Mouse (Mus musculus): ENCODE results near the gene Dnajc24. TPM values are rescaled to one million over a fixed set of nuclear protein-coding genes. Genes with fewer than 3 reads are reported as not detected.

Gene Dnajc24
- polyA plus RNA-seq, 1 experiment, result 5.1 TPM

DNA sequence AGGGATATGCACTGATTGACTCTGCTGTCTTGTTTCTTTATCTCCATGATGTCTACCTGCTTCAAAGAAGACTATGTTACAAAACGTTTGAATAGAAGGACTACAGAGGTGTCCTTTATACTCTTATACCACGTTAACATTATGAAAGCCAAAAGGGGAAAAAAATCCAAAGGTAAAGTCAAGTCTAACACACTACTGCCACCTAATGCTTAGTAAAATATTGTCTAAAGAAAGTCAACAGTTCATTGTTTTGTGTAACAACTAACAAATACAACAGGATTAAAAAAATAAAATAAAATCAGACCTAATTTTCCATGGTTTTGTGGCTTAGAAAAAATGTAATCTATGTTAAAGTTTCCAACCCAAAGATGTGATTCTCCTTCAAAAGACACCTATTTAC, 15.3 kb downstream of the Dnajc24 start:
- TF ChIP-seq POLR2A (IDR thresholded peaks at IDR 0.05; ENCODE audit: low read depth, low read length), result no peak
- TF ChIP-seq CTCF (IDR thresholded peaks at IDR 0.05; ENCODE audit: extremely low read depth, insufficient read length, insufficient replicate concordance, low read depth, low read length), result no peak
- H3K27ac ChIP-seq (ENCODE audit: insufficient read depth, low read depth, low read length), result no peak overlapping the region
- no peaks in the 10 kb centered on the region for H3K4me1 ChIP-seq (ENCODE audit: control insufficient read depth, insufficient read depth, insufficient read length, low read length)
- 20% methylated on average over 2 of the region's 2 CpGs for WGBS
- no peaks in the 10 kb centered on the region for H3K27me3 ChIP-seq (ENCODE audit: control insufficient read depth, insufficient read depth, low read length)
- no peaks in the 10 kb centered on the region for H3K36me3 ChIP-seq (ENCODE audit: control insufficient read depth, insufficient read depth, low read length)
- no peak overlapping the region for H3K4me3 ChIP-seq (ENCODE audit: low read depth, low read length)

DNA sequence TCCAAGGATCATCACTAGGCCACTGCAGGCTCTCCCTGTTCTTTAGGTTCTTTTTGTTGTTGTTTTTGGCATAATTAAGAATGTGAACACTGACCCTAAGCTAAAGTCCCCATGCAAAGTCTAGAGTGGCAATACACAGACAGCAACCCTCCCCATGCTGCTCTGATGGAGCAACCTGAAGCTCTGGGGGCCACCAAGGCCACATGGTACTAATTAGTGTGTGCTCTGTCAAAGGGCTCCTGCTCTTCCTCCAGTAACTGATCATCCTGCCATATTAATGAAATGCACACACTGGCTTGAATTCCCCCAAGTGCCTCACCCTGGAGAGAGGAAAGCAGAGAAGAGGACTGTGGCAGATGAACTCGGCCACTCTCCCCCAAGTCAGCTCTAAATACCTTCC, 16.2 kb downstream of the Dnajc24 start:
- H3K4me1 ChIP-seq (ENCODE audit: control insufficient read depth, insufficient read depth, insufficient read length, low read length), result no peaks in the 10 kb centered on the region
- H3K4me3 ChIP-seq (ENCODE audit: low read depth, low read length), result no peak overlapping the region
- H3K27ac ChIP-seq (ENCODE audit: insufficient read depth, low read depth, low read length), result no peak overlapping the region
- TF ChIP-seq POLR2A (IDR thresholded peaks at IDR 0.05; ENCODE audit: low read depth, low read length) (no peak), CTCF (IDR thresholded peaks at IDR 0.05; ENCODE audit: extremely low read depth, insufficient read length, insufficient replicate concordance, low read depth, low read length) (no peak)
- WGBS, result 88% methylated on average over 1 of the region's 1 CpGs
- H3K27me3 ChIP-seq (ENCODE audit: control insufficient read depth, insufficient read depth, low read length), result no peaks in the 10 kb centered on the region
- H3K36me3 ChIP-seq (ENCODE audit: control insufficient read depth, insufficient read depth, low read length), result no peaks in the 10 kb centered on the region

DNA sequence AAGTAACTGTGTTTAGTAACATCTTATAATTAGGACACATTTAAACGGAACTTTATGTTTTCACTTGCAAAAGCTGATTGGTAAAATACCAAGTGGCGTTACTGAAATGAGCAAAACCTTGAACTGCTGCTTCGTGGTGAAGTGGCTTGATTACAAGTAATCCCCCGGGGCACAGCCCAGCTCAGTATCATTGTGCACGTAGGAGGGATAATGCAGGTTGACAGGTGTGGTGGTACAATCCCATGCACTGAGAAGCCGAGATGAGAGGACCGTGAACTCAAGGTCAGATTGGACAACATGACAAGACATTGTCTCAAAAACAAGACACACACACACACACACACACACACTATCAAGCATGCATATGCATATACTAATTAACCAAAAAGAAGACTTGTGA, 18.1 kb downstream of the Dnajc24 start:
- H3K36me3 ChIP-seq (ENCODE audit: control insufficient read depth, insufficient read depth, low read length), result no peaks in the 10 kb centered on the region
- TF ChIP-seq CTCF (IDR thresholded peaks at IDR 0.05; ENCODE audit: extremely low read depth, insufficient read length, insufficient replicate concordance, low read depth, low read length) (no peak), POLR2A (IDR thresholded peaks at IDR 0.05; ENCODE audit: low read depth, low read length) (no peak)
- H3K4me3 ChIP-seq (ENCODE audit: low read depth, low read length), result no peak overlapping the region
- no peak overlapping the region for H3K27ac ChIP-seq (ENCODE audit: insufficient read depth, low read depth, low read length)
- no peaks in the 10 kb centered on the region for H3K27me3 ChIP-seq (ENCODE audit: control insufficient read depth, insufficient read depth, low read length)
- WGBS, result 88% methylated on average over 7 of the region's 7 CpGs
- no peaks in the 10 kb centered on the region for H3K4me1 ChIP-seq (ENCODE audit: control insufficient read depth, insufficient read depth, insufficient read length, low read length)

DNA sequence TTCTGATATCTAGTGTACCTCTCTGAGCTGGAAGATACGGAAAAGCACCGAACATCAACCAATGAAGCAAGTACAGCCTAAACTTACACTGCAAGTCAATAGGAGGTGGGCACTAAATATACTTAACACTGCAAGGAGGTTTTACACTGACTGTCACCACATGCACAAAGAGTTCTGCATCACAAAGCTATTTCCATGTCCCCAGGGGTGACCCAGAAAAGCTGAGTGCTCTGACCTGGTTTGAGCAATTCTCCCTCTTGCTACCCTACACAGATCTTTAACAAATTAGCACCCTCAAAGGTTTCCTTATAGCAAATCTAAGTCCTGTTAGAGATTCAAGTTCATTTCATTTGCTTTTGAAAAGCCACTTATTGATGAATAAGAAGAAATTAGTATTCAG, 25.3 kb downstream of the Dnajc24 start:
- Histone ChIP-seq H3K36me3 (ENCODE audit: control insufficient read depth, insufficient read depth, low read length) (peaks cover 5% of the 10 kb centered on the region; the same call in 1 of the 2 replicates), H3K27ac (ENCODE audit: insufficient read depth, low read depth, low read length) (no peak overlapping the region), H3K4me3 (ENCODE audit: low read depth, low read length) (no peak overlapping the region), H3K4me1 (ENCODE audit: control insufficient read depth, insufficient read depth, insufficient read length, low read length) (no peaks in the 10 kb centered on the region), H3K27me3 (ENCODE audit: control insufficient read depth, insufficient read depth, low read length) (no peaks in the 10 kb centered on the region)
- TF ChIP-seq POLR2A (IDR thresholded peaks at IDR 0.05; ENCODE audit: low read depth, low read length), result no peak
- TF ChIP-seq CTCF (IDR thresholded peaks at IDR 0.05; ENCODE audit: extremely low read depth, insufficient read length, insufficient replicate concordance, low read depth, low read length), result no peak
- WGBS, result 100% methylated on average over 2 of the region's 2 CpGs

DNA sequence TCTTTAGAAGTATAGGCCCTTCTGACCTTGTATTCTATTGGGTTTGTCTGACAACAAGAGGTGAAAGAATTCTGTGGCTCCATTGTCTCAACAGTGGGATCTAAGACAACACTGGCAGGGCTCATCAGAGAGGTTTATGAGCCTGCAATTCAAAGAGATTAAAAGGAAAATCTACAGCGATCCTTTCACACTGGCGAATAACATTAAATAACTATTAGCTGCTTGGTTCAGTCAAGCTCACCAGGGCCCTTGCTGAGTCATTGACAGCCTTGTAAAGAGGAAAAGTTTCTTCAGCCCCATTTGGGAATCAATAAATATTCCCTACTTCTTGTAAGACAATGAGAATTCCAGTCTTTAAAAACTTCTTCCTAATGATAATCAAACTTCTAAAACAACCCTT, 29.4 kb downstream of the Dnajc24 start:
- TF ChIP-seq CTCF (IDR thresholded peaks at IDR 0.05; ENCODE audit: extremely low read depth, insufficient read length, insufficient replicate concordance, low read depth, low read length) (no peak), POLR2A (IDR thresholded peaks at IDR 0.05; ENCODE audit: low read depth, low read length) (no peak)
- Histone ChIP-seq H3K36me3 (ENCODE audit: control insufficient read depth, insufficient read depth, low read length) (peaks cover 6% of the 10 kb centered on the region), H3K4me3 (ENCODE audit: low read depth, low read length) (no peak overlapping the region), H3K4me1 (ENCODE audit: control insufficient read depth, insufficient read depth, insufficient read length, low read length) (no peaks in the 10 kb centered on the region), H3K27me3 (ENCODE audit: control insufficient read depth, insufficient read depth, low read length) (no peaks in the 10 kb centered on the region), H3K27ac (ENCODE audit: insufficient read depth, low read depth, low read length) (no peak overlapping the region)
- WGBS, result 51% methylated on average over 2 of the region's 2 CpGs

DNA sequence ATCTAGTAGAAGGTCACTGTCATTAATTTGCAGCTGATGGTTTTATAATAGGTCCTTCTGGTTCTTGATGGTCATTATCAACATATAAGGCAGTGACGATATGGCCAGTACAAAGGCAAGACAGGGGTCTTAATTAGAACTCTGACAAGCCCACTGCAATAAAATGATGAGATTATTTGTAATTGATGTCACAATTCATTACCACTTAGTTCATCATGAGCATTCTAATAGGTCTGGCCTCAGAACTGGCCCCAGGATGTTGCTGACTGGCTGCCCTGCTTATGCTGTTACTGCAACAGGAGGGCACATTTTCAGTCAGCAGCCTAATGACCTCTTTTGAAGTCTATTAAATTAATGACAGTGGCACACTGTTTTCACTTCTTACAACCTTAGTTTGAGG, 39.9 kb downstream of the Dnajc24 start:
- TF ChIP-seq CTCF (IDR thresholded peaks at IDR 0.05; ENCODE audit: extremely low read depth, insufficient read length, insufficient replicate concordance, low read depth, low read length), result no peak
- no peak overlapping the region for H3K27ac ChIP-seq (ENCODE audit: insufficient read depth, low read depth, low read length)
- no peaks in the 10 kb centered on the region for H3K4me1 ChIP-seq (ENCODE audit: control insufficient read depth, insufficient read depth, insufficient read length, low read length)
- no peak overlapping the region for H3K4me3 ChIP-seq (ENCODE audit: low read depth, low read length)
- 89% methylated on average over 1 of the region's 1 CpGs for WGBS
- H3K27me3 ChIP-seq (ENCODE audit: control insufficient read depth, insufficient read depth, low read length), result no peaks in the 10 kb centered on the region
- peaks cover 12% of the 10 kb centered on the region for H3K36me3 ChIP-seq (ENCODE audit: control insufficient read depth, insufficient read depth, low read length)

DNA sequence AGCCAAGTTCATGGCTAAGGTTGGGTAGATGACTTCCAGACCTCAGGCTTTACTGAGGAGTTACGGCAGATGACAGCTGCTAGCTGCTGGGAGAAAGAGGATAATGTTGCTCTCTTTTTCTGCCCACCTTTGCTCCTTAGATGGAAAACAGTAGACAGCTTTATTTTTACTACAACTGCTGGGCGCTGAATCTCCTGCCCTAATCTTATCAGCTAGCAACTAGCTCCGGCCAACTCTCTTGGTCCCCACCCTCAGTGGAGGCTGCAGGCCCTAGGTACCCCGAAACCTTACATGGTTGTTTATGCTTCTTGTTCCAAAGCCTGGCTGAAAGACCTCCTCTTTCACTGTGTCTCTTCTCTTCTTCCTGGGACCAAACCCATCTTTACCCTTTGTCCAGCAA, 49.5 kb downstream of the Dnajc24 start:
- TF ChIP-seq CTCF (IDR thresholded peaks at IDR 0.05; ENCODE audit: extremely low read depth, insufficient read length, insufficient replicate concordance, low read depth, low read length) (no peak), POLR2A (IDR thresholded peaks at IDR 0.05; ENCODE audit: low read depth, low read length) (no peak)
- WGBS, result 68% methylated on average over 4 of the region's 4 CpGs

More for the DNA sequence above, 49.5 kb downstream of the Dnajc24 start:
- Histone ChIP-seq H3K4me1 (ENCODE audit: control insufficient read depth, insufficient read depth, insufficient read length, low read length) (no peaks in the 10 kb centered on the region), H3K36me3 (ENCODE audit: control insufficient read depth, insufficient read depth, low read length) (0 out of 2 replicates have a peak, but pooled peaks cover 1% of the 10 kb centered on the region), H3K27me3 (ENCODE audit: control insufficient read depth, insufficient read depth, low read length) (no peaks in the 10 kb centered on the region), H3K4me3 (ENCODE audit: low read depth, low read length) (no peak overlapping the region), H3K27ac (ENCODE audit: insufficient read depth, low read depth, low read length) (no peak overlapping the region)

Measured in small intestine, adult 2 months (tissue).